Mouse (Mus musculus): ENCODE results near the gene Ndufs7. TPM values are rescaled to one million over a fixed set of nuclear protein-coding genes. Genes with fewer than 3 reads are reported as not detected.

Gene Ndufs7
- polyA plus RNA-seq (2014; fragmentation: Nextera tagmentation; extraction: Ambion mirVana) = 337 and 355 TPM in 2 replicates

- under 1% methylated on average over 53 of the region's 53 CpGs for WGBS
- Histone ChIP-seq H3K4me3 (ENCODE audit: low read depth, low read length) (peak within 1 kb of the TSS; percentile 88), H3K9ac (replicated peaks; ENCODE audit: low read depth, low read length) (peak within 1 kb of the TSS; percentile 91), H3K9me3 (ENCODE audit: control insufficient read depth, low read depth, low read length) (no peaks in the 10 kb centered on the region), H3K4me2 (replicated peaks; ENCODE audit: low read depth, low read length) (peak within 1 kb of the TSS; percentile 92), H3K27ac (ENCODE audit: low read length) (peak within 1 kb of the TSS; percentile 84), H3K27me3 (ENCODE audit: control insufficient read depth, insufficient read depth, low read length) (no peaks in the 10 kb centered on the region), H3K4me1 (ENCODE audit: control insufficient read depth, insufficient read depth, low read length) (peaks cover 11% of the 10 kb centered on the region), H3K36me3 (ENCODE audit: control insufficient read depth, insufficient read depth, low read length) (peaks cover 14% of the 10 kb centered on the region)
- peak; percentile 89 for ATAC-seq (ENCODE audit: insufficient number of reproducible peaks, insufficient read depth, low FRiP score, low read depth)
Measured at GRCm38 (mm10) chr10:80248971-80249640, at the start of gene Ndufs7. Gene Ndufs7, plus strand, starts transcription at chr10:80249121.

GRCm38 (mm10) chr10:80199440-80200008, 49.4 kb upstream of the Ndufs7 start:
- H3K4me2 ChIP-seq (replicated peaks; ENCODE audit: low read depth, low read length) = no peak overlapping the region
- WGBS = 55% methylated on average over 3 of the region's 3 CpGs
- H3K4me3 ChIP-seq (ENCODE audit: low read depth, low read length) = no peak overlapping the region
- H3K4me1 ChIP-seq (ENCODE audit: control insufficient read depth, insufficient read depth, low read length) = no peaks in the 10 kb centered on the region
- no peaks in the 10 kb centered on the region for H3K27me3 ChIP-seq (ENCODE audit: control insufficient read depth, insufficient read depth, low read length)
- no peak overlapping the region for H3K9ac ChIP-seq (replicated peaks; ENCODE audit: low read depth, low read length)
- H3K9me3 ChIP-seq (ENCODE audit: control insufficient read depth, low read depth, low read length) = no peaks in the 10 kb centered on the region
- peak; percentile 80 for ATAC-seq (ENCODE audit: insufficient number of reproducible peaks, insufficient read depth, low FRiP score, low read depth)
- H3K27ac ChIP-seq (ENCODE audit: low read length) = no peak overlapping the region
- H3K36me3 ChIP-seq (ENCODE audit: control insufficient read depth, insufficient read depth, low read length) = no peaks in the 10 kb centered on the region

GRCm38 (mm10) chr10:80200485-80200884, 48.4 kb upstream of the Ndufs7 start:
- WGBS = 77% methylated on average over 6 of the region's 6 CpGs
- Histone ChIP-seq H3K36me3 (ENCODE audit: control insufficient read depth, insufficient read depth, low read length) (no peaks in the 10 kb centered on the region), H3K4me2 (replicated peaks; ENCODE audit: low read depth, low read length) (no peak overlapping the region), H3K27ac (ENCODE audit: low read length) (no peak overlapping the region), H3K9ac (replicated peaks; ENCODE audit: low read depth, low read length) (no peak overlapping the region), H3K4me3 (ENCODE audit: low read depth, low read length) (no peak overlapping the region), H3K4me1 (ENCODE audit: control insufficient read depth, insufficient read depth, low read length) (no peaks in the 10 kb centered on the region), H3K9me3 (ENCODE audit: control insufficient read depth, low read depth, low read length) (no peaks in the 10 kb centered on the region), H3K27me3 (ENCODE audit: control insufficient read depth, insufficient read depth, low read length) (no peaks in the 10 kb centered on the region)
- no peak for ATAC-seq (ENCODE audit: insufficient number of reproducible peaks, insufficient read depth, low FRiP score, low read depth)

GRCm38 (mm10) chr10:80204055-80204454, 44.9 kb upstream of the Ndufs7 start:
- Histone ChIP-seq H3K9ac (replicated peaks; ENCODE audit: low read depth, low read length) (0 out of 2 replicates have a peak overlapping the region, but pooled peaks have one; percentile 14), H3K27me3 (ENCODE audit: control insufficient read depth, insufficient read depth, low read length) (no peaks in the 10 kb centered on the region), H3K27ac (ENCODE audit: low read length) (no peak overlapping the region), H3K4me3 (ENCODE audit: low read depth, low read length) (no peak overlapping the region), H3K9me3 (ENCODE audit: control insufficient read depth, low read depth, low read length) (no peaks in the 10 kb centered on the region), H3K36me3 (ENCODE audit: control insufficient read depth, insufficient read depth, low read length) (no peaks in the 10 kb centered on the region), H3K4me1 (ENCODE audit: control insufficient read depth, insufficient read depth, low read length) (no peaks in the 10 kb centered on the region), H3K4me2 (replicated peaks; ENCODE audit: low read depth, low read length) (no peak overlapping the region)
- WGBS = 23% methylated on average over 7 of the region's 7 CpGs
- ATAC-seq (ENCODE audit: insufficient number of reproducible peaks, insufficient read depth, low FRiP score, low read depth) = no peak

- no peaks in the 10 kb centered on the region for H3K9me3 ChIP-seq (ENCODE audit: control insufficient read depth, low read depth, low read length)
- H3K4me1 ChIP-seq (ENCODE audit: control insufficient read depth, insufficient read depth, low read length) = no peaks in the 10 kb centered on the region
- H3K4me3 ChIP-seq (ENCODE audit: low read depth, low read length) = no peak overlapping the region
- no peak overlapping the region for H3K27ac ChIP-seq (ENCODE audit: low read length)
- H3K4me2 ChIP-seq (replicated peaks; ENCODE audit: low read depth, low read length) = no peak overlapping the region
- no peak for ATAC-seq (ENCODE audit: insufficient number of reproducible peaks, insufficient read depth, low FRiP score, low read depth)
- no peak overlapping the region for H3K9ac ChIP-seq (replicated peaks; ENCODE audit: low read depth, low read length)
- H3K36me3 ChIP-seq (ENCODE audit: control insufficient read depth, insufficient read depth, low read length) = no peaks in the 10 kb centered on the region
- 76% methylated on average over 1 of the region's 1 CpGs for WGBS
- H3K27me3 ChIP-seq (ENCODE audit: control insufficient read depth, insufficient read depth, low read length) = no peaks in the 10 kb centered on the region
Measured at GRCm38 (mm10) chr10:80207201-80207600, 41.7 kb upstream of the Ndufs7 start.

GRCm38 (mm10) chr10:80207676-80208075, 41.2 kb upstream of the Ndufs7 start:
- H3K27ac ChIP-seq (ENCODE audit: low read length) = no peak overlapping the region
- H3K9me3 ChIP-seq (ENCODE audit: control insufficient read depth, low read depth, low read length) = no peaks in the 10 kb centered on the region
- no peak overlapping the region for H3K4me3 ChIP-seq (ENCODE audit: low read depth, low read length)
- no peak overlapping the region for H3K4me2 ChIP-seq (replicated peaks; ENCODE audit: low read depth, low read length)
- no peak for ATAC-seq (ENCODE audit: insufficient number of reproducible peaks, insufficient read depth, low FRiP score, low read depth)
- no peaks in the 10 kb centered on the region for H3K4me1 ChIP-seq (ENCODE audit: control insufficient read depth, insufficient read depth, low read length)
- no peaks in the 10 kb centered on the region for H3K36me3 ChIP-seq (ENCODE audit: control insufficient read depth, insufficient read depth, low read length)
- no peak overlapping the region for H3K9ac ChIP-seq (replicated peaks; ENCODE audit: low read depth, low read length)
- H3K27me3 ChIP-seq (ENCODE audit: control insufficient read depth, insufficient read depth, low read length) = no peaks in the 10 kb centered on the region
- 76% methylated on average over 10 of the region's 10 CpGs for WGBS

GRCm38 (mm10) chr10:80208248-80208647, 40.7 kb upstream of the Ndufs7 start:
- no peak overlapping the region for H3K27ac ChIP-seq (ENCODE audit: low read length)
- no peaks in the 10 kb centered on the region for H3K4me1 ChIP-seq (ENCODE audit: control insufficient read depth, insufficient read depth, low read length)
- no peaks in the 10 kb centered on the region for H3K27me3 ChIP-seq (ENCODE audit: control insufficient read depth, insufficient read depth, low read length)
- H3K36me3 ChIP-seq (ENCODE audit: control insufficient read depth, insufficient read depth, low read length) = no peaks in the 10 kb centered on the region
- H3K9me3 ChIP-seq (ENCODE audit: control insufficient read depth, low read depth, low read length) = no peaks in the 10 kb centered on the region
- no peak overlapping the region for H3K4me3 ChIP-seq (ENCODE audit: low read depth, low read length)
- WGBS = 75% methylated on average over 4 of the region's 4 CpGs
- H3K4me2 ChIP-seq (replicated peaks; ENCODE audit: low read depth, low read length) = no peak overlapping the region
- ATAC-seq (ENCODE audit: insufficient number of reproducible peaks, insufficient read depth, low FRiP score, low read depth) = no peak
- no peak overlapping the region for H3K9ac ChIP-seq (replicated peaks; ENCODE audit: low read depth, low read length)

- Histone ChIP-seq H3K9ac (replicated peaks; ENCODE audit: low read depth, low read length) (no peak overlapping the region), H3K4me1 (ENCODE audit: control insufficient read depth, insufficient read depth, low read length) (no peaks in the 10 kb centered on the region), H3K9me3 (ENCODE audit: control insufficient read depth, low read depth, low read length) (no peaks in the 10 kb centered on the region), H3K4me2 (replicated peaks; ENCODE audit: low read depth, low read length) (no peak overlapping the region), H3K4me3 (ENCODE audit: low read depth, low read length) (no peak overlapping the region), H3K36me3 (ENCODE audit: control insufficient read depth, insufficient read depth, low read length) (no peaks in the 10 kb centered on the region), H3K27me3 (ENCODE audit: control insufficient read depth, insufficient read depth, low read length) (no peaks in the 10 kb centered on the region), H3K27ac (ENCODE audit: low read length) (no peak overlapping the region)
- 10% methylated on average over 24 of the region's 24 CpGs for WGBS
- ATAC-seq (ENCODE audit: insufficient number of reproducible peaks, insufficient read depth, low FRiP score, low read depth) = no peak
Measured at GRCm38 (mm10) chr10:80208841-80209371, 40.0 kb upstream of the Ndufs7 start.
